Mouse (Mus musculus): ENCODE measurements around the gene Gm2075. TPM values are rescaled to one million over a fixed set of nuclear protein-coding genes. Genes with fewer than 3 reads are reported as not detected.

The Gm2075 gene
- polyA plus RNA-seq, 1 experiment from 2014 or later = not detected

Other genes starting within 250 kb of the Gm2075 start
- not detected in 2 replicates for gene Gm21319, start 236.1 kb upstream of the Gm2075 start, polyA plus RNA-seq (2014; fragmentation: Nextera tagmentation; extraction: Ambion mirVana)
- gene Gm21936, start 216.3 kb upstream of the Gm2075 start, polyA plus RNA-seq (2014; fragmentation: Nextera tagmentation; extraction: Ambion mirVana) = not detected in 2 replicates
- gene BB287469, start 195.3 kb upstream of the Gm2075 start, polyA plus RNA-seq (2014; fragmentation: Nextera tagmentation; extraction: Ambion mirVana) = not detected in 2 replicates
- gene Gm2001, start 169.5 kb upstream of the Gm2075 start, polyA plus RNA-seq (2014; fragmentation: Nextera tagmentation; extraction: Ambion mirVana) = not detected in 2 replicates
- not detected in 2 replicates for gene Gm2016, start 137.8 kb upstream of the Gm2075 start, polyA plus RNA-seq (2014; fragmentation: Nextera tagmentation; extraction: Ambion mirVana)
- gene Gm2022, start 116.5 kb upstream of the Gm2075 start, polyA plus RNA-seq (2014; fragmentation: Nextera tagmentation; extraction: Ambion mirVana) = not detected in 2 replicates
- gene Gm2035, start 92.0 kb upstream of the Gm2075 start, polyA plus RNA-seq (2014; fragmentation: Nextera tagmentation; extraction: Ambion mirVana) = not detected in 2 replicates
- not detected in 2 replicates for gene Gm2042, start 57.8 kb upstream of the Gm2075 start, polyA plus RNA-seq (2014; fragmentation: Nextera tagmentation; extraction: Ambion mirVana)
- gene Gm6803, start 6.9 kb downstream of the Gm2075 start, polyA plus RNA-seq (2014; fragmentation: Nextera tagmentation; extraction: Ambion mirVana) = not detected in 2 replicates
- gene Gm2056, start 15.2 kb downstream of the Gm2075 start, polyA plus RNA-seq (2014; fragmentation: Nextera tagmentation; extraction: Ambion mirVana) = not detected in 2 replicates
- not detected in 2 replicates for gene Gm16368, start 71.8 kb downstream of the Gm2075 start, polyA plus RNA-seq (2014; fragmentation: Nextera tagmentation; extraction: Ambion mirVana)
- not detected in 2 replicates for gene Gm10436, start 170.3 kb downstream of the Gm2075 start, polyA plus RNA-seq (2014; fragmentation: Nextera tagmentation; extraction: Ambion mirVana)
- not detected in 2 replicates for gene Gm8332, start 238.3 kb downstream of the Gm2075 start, polyA plus RNA-seq (2014; fragmentation: Nextera tagmentation; extraction: Ambion mirVana)